Mouse (Mus musculus): Measurements from ENCODE around the gene Pcnx3.

Gene Pcnx3

GRCm38 (mm10) chr19:5640339-5640738 lies 48.4 kb downstream of the Pcnx3 start:
- DNase-seq (ENCODE audit: low spot score): no peak

- DNase-seq (ENCODE audit: low spot score): no peak
These were observed 50.2 kb downstream of the Pcnx3 start for GRCm38 (mm10) chr19:5638416-5639005.

- peak; percentile 91 for DNase-seq (ENCODE audit: low spot score)
These were observed 51.4 kb downstream of the Pcnx3 start, which contains the start of gene Rela for GRCm38 (mm10) chr19:5637069-5638047. Rela (plus strand) TSS chr19:5637483.

GRCm38 (mm10) chr19:5636571-5637041 lies 52.1 kb downstream of the Pcnx3 start:
- DNase-seq (ENCODE audit: low spot score): no peak

GRCm38 (mm10) chr19:5636036-5636570 lies 52.6 kb downstream of the Pcnx3 start:
- DNase-seq (ENCODE audit: low spot score): no peak

GRCm38 (mm10) chr19:5632120-5632519 lies 56.6 kb downstream of the Pcnx3 start:
- no peak for DNase-seq (ENCODE audit: low spot score)

- no peak for DNase-seq (ENCODE audit: low spot score)
These were observed 58.8 kb downstream of the Pcnx3 start for GRCm38 (mm10) chr19:5629907-5630306.

- no peak for DNase-seq (ENCODE audit: low spot score)
These were observed 63.4 kb downstream of the Pcnx3 start for GRCm38 (mm10) chr19:5625311-5625710.

- DNase-seq (ENCODE audit: low spot score): no peak
These were observed 66.8 kb downstream of the Pcnx3 start for GRCm38 (mm10) chr19:5621884-5622283.

GRCm38 (mm10) chr19:5620007-5620406 lies 68.7 kb downstream of the Pcnx3 start:
- no peak for DNase-seq (ENCODE audit: low spot score)

GRCm38 (mm10) chr19:5614953-5615352 lies 73.8 kb downstream of the Pcnx3 start:
- DNase-seq (ENCODE audit: low spot score): no peak
